Mouse (Mus musculus): ENCODE data around the gene Btbd1. TPM values are rescaled to one million over a fixed set of nuclear protein-coding genes. Genes with fewer than 3 reads are reported as not detected.

Btbd1 gene
- polyA plus RNA-seq, 1 experiment from 2014 or later: 42.7 TPM

- WGBS: 41% methylated on average over 8 of the region's 8 CpGs
- no peak overlapping the region; the same call in 1 of the 2 replicates for H3K4me2 ChIP-seq (replicated peaks; ENCODE audit: low read depth)
- peaks cover 17% of the 10 kb centered on the region for H3K27me3 ChIP-seq (replicated peaks; ENCODE audit: control insufficient read depth, insufficient read depth, low read length)
- H3K4me3 ChIP-seq (ENCODE audit: low read depth, low read length): no peak overlapping the region
- H3K27ac ChIP-seq (ENCODE audit: low read depth, low read length): no peak overlapping the region
- no peaks in the 10 kb centered on the region for H3K36me3 ChIP-seq (ENCODE audit: control insufficient read depth, insufficient read depth)
- H3K9me3 ChIP-seq (ENCODE audit: control insufficient read depth): no peaks in the 10 kb centered on the region
- no peak overlapping the region for H3K9ac ChIP-seq (ENCODE audit: low read depth, low read length)
- peak; percentile 19; the same call in 1 of the 2 replicates for ATAC-seq
- no peak for TF ChIP-seq CTCF (IDR thresholded peaks at IDR 0.05; ENCODE audit: low read depth)
- no peaks in the 10 kb centered on the region for H3K4me1 ChIP-seq (replicated peaks; ENCODE audit: control insufficient read depth, insufficient read depth, low read length)
Observed at GRCm38 (mm10) chr7:81854568-81855307, 25.5 kb upstream of the Btbd1 start.

- H3K9me3 ChIP-seq (ENCODE audit: control insufficient read depth): no peaks in the 10 kb centered on the region
- H3K27ac ChIP-seq (ENCODE audit: low read depth, low read length): no peak overlapping the region
- H3K27me3 ChIP-seq (replicated peaks; ENCODE audit: control insufficient read depth, insufficient read depth, low read length): no peaks in the 10 kb centered on the region
- H3K36me3 ChIP-seq (ENCODE audit: control insufficient read depth, insufficient read depth): no peaks in the 10 kb centered on the region
- H3K4me3 ChIP-seq (ENCODE audit: low read depth, low read length): no peak overlapping the region
- no peak overlapping the region for H3K4me2 ChIP-seq (replicated peaks; ENCODE audit: low read depth)
- WGBS: 73% methylated on average over 3 of the region's 3 CpGs
- TF ChIP-seq CTCF (IDR thresholded peaks at IDR 0.05; ENCODE audit: low read depth): no peak
- no peaks in the 10 kb centered on the region for H3K4me1 ChIP-seq (replicated peaks; ENCODE audit: control insufficient read depth, insufficient read depth, low read length)
- H3K9ac ChIP-seq (ENCODE audit: low read depth, low read length): no peak overlapping the region
- ATAC-seq: no peak
Observed at GRCm38 (mm10) chr7:81851706-81852105, 22.5 kb upstream of the Btbd1 start.

- H3K36me3 ChIP-seq (ENCODE audit: control insufficient read depth, insufficient read depth): no peaks in the 10 kb centered on the region
- no peak overlapping the region for H3K9ac ChIP-seq (ENCODE audit: low read depth, low read length)
- whole genome bisulfite sequencing: 73% methylated on average over 6 of the region's 6 CpGs
- no peak overlapping the region for H3K27ac ChIP-seq (ENCODE audit: low read depth, low read length)
- TF ChIP-seq CTCF (IDR thresholded peaks at IDR 0.05; ENCODE audit: low read depth): no peak
- H3K4me1 ChIP-seq (replicated peaks; ENCODE audit: control insufficient read depth, insufficient read depth, low read length): no peaks in the 10 kb centered on the region
- H3K4me2 ChIP-seq (replicated peaks; ENCODE audit: low read depth): no peak overlapping the region
- H3K9me3 ChIP-seq (ENCODE audit: control insufficient read depth): no peaks in the 10 kb centered on the region
- H3K4me3 ChIP-seq (ENCODE audit: low read depth, low read length): no peak overlapping the region
- no peak for ATAC-seq
- H3K27me3 ChIP-seq (replicated peaks; ENCODE audit: control insufficient read depth, insufficient read depth, low read length): no peaks in the 10 kb centered on the region
Observed at GRCm38 (mm10) chr7:81850171-81850570, 20.9 kb upstream of the Btbd1 start.

GRCm38 (mm10) chr7:81849633-81850032, 20.4 kb upstream of the Btbd1 start:
- no peaks in the 10 kb centered on the region for H3K4me1 ChIP-seq (replicated peaks; ENCODE audit: control insufficient read depth, insufficient read depth, low read length)
- ATAC-seq: no peak
- peak; percentile 13; the same call in 1 of the 2 replicates for TF ChIP-seq CTCF (IDR thresholded peaks at IDR 0.05; ENCODE audit: low read depth)
- no peak overlapping the region for H3K9ac ChIP-seq (ENCODE audit: low read depth, low read length)
- H3K4me3 ChIP-seq (ENCODE audit: low read depth, low read length): no peak overlapping the region
- no peaks in the 10 kb centered on the region for H3K27me3 ChIP-seq (replicated peaks; ENCODE audit: control insufficient read depth, insufficient read depth, low read length)
- H3K36me3 ChIP-seq (ENCODE audit: control insufficient read depth, insufficient read depth): no peaks in the 10 kb centered on the region
- no peaks in the 10 kb centered on the region for H3K9me3 ChIP-seq (ENCODE audit: control insufficient read depth)
- 91% methylated on average over 7 of the region's 7 CpGs for WGBS
- H3K27ac ChIP-seq (ENCODE audit: low read depth, low read length): no peak overlapping the region
- H3K4me2 ChIP-seq (replicated peaks; ENCODE audit: low read depth): no peak overlapping the region

GRCm38 (mm10) chr7:81849214-81849613, 20.0 kb upstream of the Btbd1 start:
- H3K27ac ChIP-seq (ENCODE audit: low read depth, low read length): no peak overlapping the region
- TF ChIP-seq CTCF (IDR thresholded peaks at IDR 0.05; ENCODE audit: low read depth): no peak
- H3K27me3 ChIP-seq (replicated peaks; ENCODE audit: control insufficient read depth, insufficient read depth, low read length): no peaks in the 10 kb centered on the region
- WGBS: 86% methylated on average over 5 of the region's 5 CpGs
- no peak for ATAC-seq
- H3K4me2 ChIP-seq (replicated peaks; ENCODE audit: low read depth): no peak overlapping the region
- H3K36me3 ChIP-seq (ENCODE audit: control insufficient read depth, insufficient read depth): no peaks in the 10 kb centered on the region
- no peaks in the 10 kb centered on the region for H3K4me1 ChIP-seq (replicated peaks; ENCODE audit: control insufficient read depth, insufficient read depth, low read length)
- no peaks in the 10 kb centered on the region for H3K9me3 ChIP-seq (ENCODE audit: control insufficient read depth)
- no peak overlapping the region for H3K4me3 ChIP-seq (ENCODE audit: low read depth, low read length)
- H3K9ac ChIP-seq (ENCODE audit: low read depth, low read length): no peak overlapping the region

- no peak overlapping the region for H3K27ac ChIP-seq (ENCODE audit: low read depth, low read length)
- no peaks in the 10 kb centered on the region for H3K36me3 ChIP-seq (ENCODE audit: control insufficient read depth, insufficient read depth)
- ATAC-seq: no peak
- no peaks in the 10 kb centered on the region for H3K9me3 ChIP-seq (ENCODE audit: control insufficient read depth)
- H3K9ac ChIP-seq (ENCODE audit: low read depth, low read length): no peak overlapping the region
- H3K4me3 ChIP-seq (ENCODE audit: low read depth, low read length): no peak overlapping the region
- H3K4me2 ChIP-seq (replicated peaks; ENCODE audit: low read depth): no peak overlapping the region
- no peaks in the 10 kb centered on the region for H3K4me1 ChIP-seq (replicated peaks; ENCODE audit: control insufficient read depth, insufficient read depth, low read length)
- 61% methylated on average over 4 of the region's 4 CpGs for WGBS
- H3K27me3 ChIP-seq (replicated peaks; ENCODE audit: control insufficient read depth, insufficient read depth, low read length): no peaks in the 10 kb centered on the region
- no peak for TF ChIP-seq CTCF (IDR thresholded peaks at IDR 0.05; ENCODE audit: low read depth)
Observed at GRCm38 (mm10) chr7:81847777-81848176, 18.5 kb upstream of the Btbd1 start.
